Mouse (Mus musculus): ENCODE measurements around the gene Neb. TPM values are rescaled to one million over a fixed set of nuclear protein-coding genes. Genes with fewer than 3 reads are reported as not detected.
A peak's percentile ranks its signal among the peaks of the same experiment; 100 is the strongest.

The Neb gene
- polyA plus RNA-seq, 1 experiment from 2014 or later = 0.99 TPM

- Histone ChIP-seq H3K27me3 (ENCODE audit: control insufficient read depth, insufficient read depth, low read length) (no peaks in the 10 kb centered on the region), H3K27ac (ENCODE audit: low read depth, low read length) (no peak overlapping the region), H3K4me3 (ENCODE audit: low read length) (no peak overlapping the region), H3K4me1 (ENCODE audit: control insufficient read depth, insufficient read depth, low read length) (no peaks in the 10 kb centered on the region), H3K9ac (ENCODE audit: low read depth, low read length) (no peak overlapping the region), H3K36me3 (ENCODE audit: control insufficient read depth, insufficient read depth, low read length) (no peaks in the 10 kb centered on the region), H3K9me3 (ENCODE audit: control insufficient read depth, low read length) (no peaks in the 10 kb centered on the region), H3K4me2 (replicated peaks; ENCODE audit: low read depth, low read length) (no peak overlapping the region)
- no peak for ATAC-seq (ENCODE audit: low FRiP score, low TSS enrichment)
- WGBS = 87% methylated on average over 6 of the region's 6 CpGs
These were observed 8.2 kb upstream of the Neb start for GRCm38 (mm10) chr2:52386451-52386850.

GRCm38 (mm10) chr2:52386037-52386436 is 7.8 kb upstream of the Neb start:
- no peaks in the 10 kb centered on the region for H3K27me3 ChIP-seq (ENCODE audit: control insufficient read depth, insufficient read depth, low read length)
- no peak overlapping the region for H3K4me2 ChIP-seq (replicated peaks; ENCODE audit: low read depth, low read length)
- H3K27ac ChIP-seq (ENCODE audit: low read depth, low read length) = no peak overlapping the region
- no peak overlapping the region for H3K9ac ChIP-seq (ENCODE audit: low read depth, low read length)
- no peaks in the 10 kb centered on the region for H3K9me3 ChIP-seq (ENCODE audit: control insufficient read depth, low read length)
- H3K4me1 ChIP-seq (ENCODE audit: control insufficient read depth, insufficient read depth, low read length) = no peaks in the 10 kb centered on the region
- ATAC-seq (ENCODE audit: low FRiP score, low TSS enrichment) = no peak
- no peak overlapping the region for H3K4me3 ChIP-seq (ENCODE audit: low read length)
- 41% methylated on average over 7 of the region's 7 CpGs for WGBS
- H3K36me3 ChIP-seq (ENCODE audit: control insufficient read depth, insufficient read depth, low read length) = no peaks in the 10 kb centered on the region

DNA sequence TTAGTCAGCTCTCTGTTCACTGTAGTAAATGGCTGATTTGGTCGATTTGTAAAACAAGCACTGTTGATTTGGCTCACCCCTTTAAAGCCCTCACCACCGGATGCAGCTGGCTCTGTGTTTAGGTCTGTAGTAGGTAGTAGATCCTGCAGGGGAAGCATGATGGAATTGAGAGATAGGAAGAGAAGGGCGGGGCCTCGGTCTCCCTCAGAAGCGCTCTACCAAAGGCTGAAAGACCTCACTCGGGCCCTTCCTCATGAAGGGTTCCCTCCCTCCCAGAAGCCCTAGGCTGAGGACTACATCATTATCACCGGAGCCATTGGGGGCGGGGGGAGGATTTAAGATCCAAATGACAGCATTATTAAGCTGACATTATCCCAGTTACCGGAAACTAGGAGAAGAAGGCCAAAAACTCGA is 581 bp upstream of the Neb start:
- Histone ChIP-seq H3K27me3 (ENCODE audit: control insufficient read depth, insufficient read depth, low read length) (no peaks in the 10 kb centered on the region), H3K9ac (ENCODE audit: low read depth, low read length) (no peak overlapping the region), H3K4me1 (ENCODE audit: control insufficient read depth, insufficient read depth, low read length) (no peaks in the 10 kb centered on the region), H3K27ac (ENCODE audit: low read depth, low read length) (no peak overlapping the region), H3K4me2 (replicated peaks; ENCODE audit: low read depth, low read length) (no peak overlapping the region), H3K9me3 (ENCODE audit: control insufficient read depth, low read length) (no peaks in the 10 kb centered on the region), H3K36me3 (ENCODE audit: control insufficient read depth, insufficient read depth, low read length) (no peaks in the 10 kb centered on the region), H3K4me3 (ENCODE audit: low read length) (no peak overlapping the region)
- ATAC-seq (ENCODE audit: low FRiP score, low TSS enrichment) = no peak
- 72% methylated on average over 10 of the region's 10 CpGs for WGBS

DNA sequence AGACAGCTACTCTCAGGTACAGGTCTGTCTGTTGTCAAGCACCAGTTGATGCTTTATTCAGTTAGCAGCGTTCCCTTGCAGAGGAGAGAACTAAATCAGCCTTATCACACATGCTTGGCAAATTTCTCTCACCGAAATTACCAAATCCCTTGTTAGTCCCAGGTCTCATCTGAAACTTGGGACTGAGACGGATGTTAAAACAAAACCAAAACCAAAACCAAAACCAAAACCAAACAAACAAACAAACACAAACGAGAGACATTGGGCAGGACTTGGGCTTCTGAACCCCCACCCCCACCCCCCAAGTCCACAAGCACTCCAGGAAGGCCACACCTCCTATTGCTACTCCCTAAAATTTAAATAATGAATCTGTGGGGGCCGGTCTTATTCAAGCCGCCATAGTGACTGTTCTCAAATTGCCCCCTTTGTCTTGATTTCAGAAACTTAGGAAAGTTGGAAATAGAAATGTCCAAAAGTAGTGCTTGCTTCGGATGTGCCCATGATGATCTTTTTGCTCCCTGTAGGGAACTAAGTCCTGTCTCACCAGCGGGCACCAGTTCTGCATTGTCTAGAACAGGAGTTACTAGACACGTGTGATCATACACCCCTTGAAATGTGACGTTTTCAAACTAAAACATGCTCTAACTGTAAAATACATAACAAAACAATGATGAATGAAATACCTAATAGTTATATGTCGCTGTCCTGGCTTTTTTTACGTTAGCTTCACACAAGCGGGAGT is 397 bp downstream of the Neb start:
- Histone ChIP-seq H3K4me3 (ENCODE audit: low read length) (no peak overlapping the region), H3K4me2 (replicated peaks; ENCODE audit: low read depth, low read length) (no peak overlapping the region; the same call in 1 of the 2 replicates), H3K4me1 (ENCODE audit: control insufficient read depth, insufficient read depth, low read length) (no peaks in the 10 kb centered on the region), H3K9ac (ENCODE audit: low read depth, low read length) (no peak overlapping the region), H3K9me3 (ENCODE audit: control insufficient read depth, low read length) (no peaks in the 10 kb centered on the region), H3K27me3 (ENCODE audit: control insufficient read depth, insufficient read depth, low read length) (no peaks in the 10 kb centered on the region), H3K27ac (ENCODE audit: low read depth, low read length) (no peak overlapping the region), H3K36me3 (ENCODE audit: control insufficient read depth, insufficient read depth, low read length) (no peaks in the 10 kb centered on the region)
- WGBS = 60% methylated on average over 13 of the region's 13 CpGs
- no peak for ATAC-seq (ENCODE audit: low FRiP score, low TSS enrichment)

DNA sequence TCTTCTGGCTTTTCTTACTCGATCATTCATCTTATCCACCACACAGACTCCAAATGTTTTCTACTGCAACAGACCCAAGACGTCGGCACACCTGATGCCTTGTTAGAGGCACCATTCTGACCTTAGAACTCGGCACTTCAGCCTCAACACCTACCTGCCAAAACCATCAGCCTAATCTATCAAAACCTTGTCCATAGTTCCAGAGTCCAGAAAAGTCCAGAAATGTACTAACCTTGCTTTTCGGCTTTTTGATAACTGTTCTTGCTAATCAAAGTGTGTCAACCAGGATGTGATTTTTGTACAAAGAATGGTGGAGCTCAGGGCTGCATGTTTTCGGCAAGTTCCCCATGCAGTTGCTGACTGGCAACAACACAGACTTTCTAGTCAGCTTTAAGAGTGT is 3.6 kb downstream of the Neb start:
- Histone ChIP-seq H3K36me3 (ENCODE audit: control insufficient read depth, insufficient read depth, low read length) (no peaks in the 10 kb centered on the region), H3K27me3 (ENCODE audit: control insufficient read depth, insufficient read depth, low read length) (no peaks in the 10 kb centered on the region), H3K4me1 (ENCODE audit: control insufficient read depth, insufficient read depth, low read length) (no peaks in the 10 kb centered on the region), H3K4me3 (ENCODE audit: low read length) (no peak overlapping the region), H3K9me3 (ENCODE audit: control insufficient read depth, low read length) (no peaks in the 10 kb centered on the region), H3K27ac (ENCODE audit: low read depth, low read length) (no peak overlapping the region), H3K4me2 (replicated peaks; ENCODE audit: low read depth, low read length) (no peak overlapping the region), H3K9ac (ENCODE audit: low read depth, low read length) (no peak overlapping the region)
- 90% methylated on average over 6 of the region's 6 CpGs for WGBS
- ATAC-seq (ENCODE audit: low FRiP score, low TSS enrichment) = no peak

- Histone ChIP-seq H3K27me3 (ENCODE audit: control insufficient read depth, insufficient read depth, low read length) (no peaks in the 10 kb centered on the region), H3K4me1 (ENCODE audit: control insufficient read depth, insufficient read depth, low read length) (no peaks in the 10 kb centered on the region), H3K27ac (ENCODE audit: low read depth, low read length) (no peak overlapping the region), H3K4me3 (ENCODE audit: low read length) (no peak overlapping the region), H3K9ac (ENCODE audit: low read depth, low read length) (no peak overlapping the region), H3K9me3 (ENCODE audit: control insufficient read depth, low read length) (no peaks in the 10 kb centered on the region), H3K4me2 (replicated peaks; ENCODE audit: low read depth, low read length) (no peak overlapping the region), H3K36me3 (ENCODE audit: control insufficient read depth, insufficient read depth, low read length) (no peaks in the 10 kb centered on the region)
- WGBS = 53% methylated on average over 6 of the region's 6 CpGs
- ATAC-seq (ENCODE audit: low FRiP score, low TSS enrichment) = no peak
These were observed 5.8 kb downstream of the Neb start for GRCm38 (mm10) chr2:52372480-52372879.

GRCm38 (mm10) chr2:52372080-52372479 is 6.2 kb downstream of the Neb start:
- 56% methylated on average over 4 of the region's 4 CpGs for WGBS
- Histone ChIP-seq H3K9ac (ENCODE audit: low read depth, low read length) (no peak overlapping the region), H3K9me3 (ENCODE audit: control insufficient read depth, low read length) (no peaks in the 10 kb centered on the region), H3K36me3 (ENCODE audit: control insufficient read depth, insufficient read depth, low read length) (no peaks in the 10 kb centered on the region), H3K27me3 (ENCODE audit: control insufficient read depth, insufficient read depth, low read length) (no peaks in the 10 kb centered on the region), H3K4me3 (ENCODE audit: low read length) (no peak overlapping the region), H3K27ac (ENCODE audit: low read depth, low read length) (no peak overlapping the region), H3K4me1 (ENCODE audit: control insufficient read depth, insufficient read depth, low read length) (no peaks in the 10 kb centered on the region), H3K4me2 (replicated peaks; ENCODE audit: low read depth, low read length) (no peak overlapping the region)
- no peak for ATAC-seq (ENCODE audit: low FRiP score, low TSS enrichment)

GRCm38 (mm10) chr2:52371066-52371465 is 7.2 kb downstream of the Neb start:
- Histone ChIP-seq H3K27ac (ENCODE audit: low read depth, low read length) (no peak overlapping the region), H3K27me3 (ENCODE audit: control insufficient read depth, insufficient read depth, low read length) (no peaks in the 10 kb centered on the region), H3K9me3 (ENCODE audit: control insufficient read depth, low read length) (no peaks in the 10 kb centered on the region), H3K4me2 (replicated peaks; ENCODE audit: low read depth, low read length) (no peak overlapping the region), H3K4me3 (ENCODE audit: low read length) (no peak overlapping the region), H3K9ac (ENCODE audit: low read depth, low read length) (no peak overlapping the region), H3K36me3 (ENCODE audit: control insufficient read depth, insufficient read depth, low read length) (no peaks in the 10 kb centered on the region), H3K4me1 (ENCODE audit: control insufficient read depth, insufficient read depth, low read length) (no peaks in the 10 kb centered on the region)
- 47% methylated on average over 2 of the region's 2 CpGs for WGBS
- 0 out of 2 replicates have a peak, but pooled peaks have one; percentile 4 for ATAC-seq (ENCODE audit: low FRiP score, low TSS enrichment)

GRCm38 (mm10) chr2:52369622-52370021 is 8.7 kb downstream of the Neb start:
- Histone ChIP-seq H3K27ac (ENCODE audit: low read depth, low read length) (no peak overlapping the region), H3K4me2 (replicated peaks; ENCODE audit: low read depth, low read length) (no peak overlapping the region), H3K36me3 (ENCODE audit: control insufficient read depth, insufficient read depth, low read length) (no peaks in the 10 kb centered on the region), H3K9me3 (ENCODE audit: control insufficient read depth, low read length) (no peaks in the 10 kb centered on the region), H3K9ac (ENCODE audit: low read depth, low read length) (no peak overlapping the region), H3K27me3 (ENCODE audit: control insufficient read depth, insufficient read depth, low read length) (no peaks in the 10 kb centered on the region), H3K4me3 (ENCODE audit: low read length) (no peak overlapping the region), H3K4me1 (ENCODE audit: control insufficient read depth, insufficient read depth, low read length) (no peaks in the 10 kb centered on the region)
- no peak for ATAC-seq (ENCODE audit: low FRiP score, low TSS enrichment)
- WGBS = 80% methylated on average over 6 of the region's 6 CpGs
